Mouse (Mus musculus): ENCODE measurements around the gene 4930563M21Rik.
"Not testable (repeated sequence)": the region's sequence is repeated elsewhere in the genome, so short reads cannot be mapped to it uniquely, and the experiment has no call there.

The 4930563M21Rik gene

DNA sequence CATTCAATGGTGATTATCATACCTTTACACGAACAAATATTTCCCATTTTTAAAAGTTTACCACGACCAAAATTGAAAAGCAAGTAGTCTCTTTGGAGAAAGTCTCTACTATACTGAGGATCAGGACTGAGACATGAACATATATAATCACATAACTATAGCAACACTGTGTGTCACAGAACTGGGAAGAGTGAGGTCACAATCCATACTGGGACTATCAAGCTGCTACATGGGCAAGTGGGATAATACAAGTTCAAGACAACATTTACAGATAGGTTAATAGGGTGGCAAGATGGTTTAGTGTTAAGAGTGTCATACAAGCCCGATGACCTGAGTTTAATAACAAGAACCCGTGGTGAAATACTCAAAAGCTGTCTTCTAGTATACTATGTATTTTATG lies at the start of gene 4930563M21Rik:
TSS of gene 4930563M21Rik (minus strand) at position 101 of the 400 bp plus-strand sequence.
- no peak for DNase-seq (ENCODE audit: low spot score in 2 of 2)

DNA sequence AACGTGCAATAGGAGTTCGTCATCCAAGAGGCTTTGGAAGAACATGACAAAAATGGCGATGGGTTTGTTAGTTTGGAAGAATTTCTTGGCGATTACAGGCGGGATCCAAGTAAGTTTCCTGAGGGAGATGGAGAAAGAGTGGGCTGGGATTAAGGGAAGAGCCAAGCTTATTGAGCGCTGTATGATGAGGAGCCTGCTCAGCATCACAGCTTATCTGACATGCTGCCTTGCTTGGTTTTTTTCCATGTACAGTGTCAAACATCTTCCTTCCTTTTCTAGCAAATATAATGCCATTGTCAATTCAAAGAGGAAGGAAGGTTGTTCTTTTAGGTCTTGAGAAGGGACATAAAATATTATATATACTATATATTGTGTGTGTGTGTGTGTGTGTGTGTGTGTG lies 45.8 kb upstream of the 4930563M21Rik start:
- no peak for DNase-seq (ENCODE audit: low spot score in 2 of 2)

DNA sequence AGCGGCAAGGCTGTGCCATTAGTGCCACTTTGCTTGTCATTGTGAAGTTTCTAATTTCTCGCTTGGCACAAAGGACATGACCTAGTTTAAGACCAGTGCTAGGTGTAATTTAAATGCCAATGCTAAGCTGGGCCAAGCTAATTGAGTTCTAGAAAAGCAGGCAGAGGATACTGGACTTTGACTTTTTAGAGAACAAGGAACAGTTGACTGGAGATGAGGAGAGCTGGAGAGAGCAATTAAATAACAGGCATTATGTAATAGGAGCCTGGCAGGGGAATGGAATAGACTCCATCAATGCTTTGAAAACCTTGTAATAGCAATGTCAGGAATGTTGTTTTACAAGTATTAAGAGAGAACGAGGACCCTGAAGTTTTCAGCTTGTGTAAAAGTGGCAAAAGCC lies 43.4 kb upstream of the 4930563M21Rik start:
- DNase-seq (ENCODE audit: low spot score in 2 of 2): no peak

DNA sequence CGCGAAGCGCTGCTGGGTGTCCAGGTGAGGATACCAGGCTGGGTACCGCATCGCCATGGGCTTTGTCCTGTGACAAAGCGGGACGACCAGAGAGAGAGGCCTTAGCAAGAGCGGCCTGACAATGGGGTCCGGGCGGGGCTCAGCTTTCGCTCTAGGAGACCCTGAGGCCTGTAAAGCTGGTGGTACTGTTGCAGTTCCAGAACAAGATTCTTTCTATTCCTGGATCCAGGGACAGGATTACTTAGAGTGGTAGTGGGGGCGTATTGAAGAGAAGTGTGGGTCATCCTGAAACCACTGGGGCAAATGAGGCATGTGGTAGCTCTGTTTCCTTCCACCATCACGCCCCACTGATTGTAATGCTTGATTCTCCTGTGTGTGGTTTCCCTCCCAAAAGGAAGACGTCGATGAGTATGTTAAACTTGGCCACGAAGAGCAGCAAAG lies 31.9 kb upstream of the 4930563M21Rik start:
- no peak for DNase-seq (ENCODE audit: low spot score in 2 of 2)

DNA sequence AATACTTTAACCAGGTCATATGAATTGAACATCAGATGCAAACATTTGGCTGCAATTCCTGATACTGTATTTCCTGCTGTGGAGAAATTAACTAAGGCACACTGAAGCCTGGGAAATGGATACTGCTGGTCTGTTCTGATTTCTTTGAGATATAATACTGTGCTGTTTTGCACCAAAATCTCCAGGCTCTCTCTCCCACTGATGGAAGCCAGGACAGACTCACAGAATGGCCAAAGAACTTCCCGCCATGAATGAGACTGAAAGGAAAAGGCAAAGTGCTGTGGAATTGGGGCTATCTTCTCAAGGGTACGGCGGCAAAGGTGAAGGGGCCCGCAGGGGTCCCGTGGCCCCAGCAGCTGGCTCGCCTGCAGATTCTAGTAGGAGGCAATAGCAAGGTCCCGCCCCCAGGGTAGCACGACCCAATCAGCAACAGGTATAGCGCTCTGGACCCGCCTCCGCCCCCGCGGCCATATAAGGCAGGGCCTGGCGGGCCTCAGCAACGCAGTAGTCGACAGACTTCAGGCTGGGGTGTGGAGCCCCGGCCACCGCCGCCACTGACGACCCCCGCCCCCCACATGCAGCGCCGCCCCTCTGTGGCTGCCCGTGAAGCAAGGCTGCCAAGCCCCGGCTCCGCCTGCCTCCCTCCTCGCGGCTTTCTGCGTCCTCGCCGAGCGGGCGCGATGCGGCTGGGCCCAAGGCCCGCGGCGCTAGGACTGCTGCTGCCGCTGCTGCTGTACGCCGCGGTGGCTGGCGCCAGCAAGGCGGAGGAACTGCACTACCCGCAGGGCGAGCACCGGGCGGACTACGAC lies 31.2 kb upstream of the 4930563M21Rik start, which contains the start of gene Rcn2:
TSS of gene Rcn2 (plus strand) at position 474 of the 809 bp plus-strand sequence.
- peak; percentile 86 to 96 for DNase-seq (ENCODE audit: low spot score in 2 of 2)

DNA sequence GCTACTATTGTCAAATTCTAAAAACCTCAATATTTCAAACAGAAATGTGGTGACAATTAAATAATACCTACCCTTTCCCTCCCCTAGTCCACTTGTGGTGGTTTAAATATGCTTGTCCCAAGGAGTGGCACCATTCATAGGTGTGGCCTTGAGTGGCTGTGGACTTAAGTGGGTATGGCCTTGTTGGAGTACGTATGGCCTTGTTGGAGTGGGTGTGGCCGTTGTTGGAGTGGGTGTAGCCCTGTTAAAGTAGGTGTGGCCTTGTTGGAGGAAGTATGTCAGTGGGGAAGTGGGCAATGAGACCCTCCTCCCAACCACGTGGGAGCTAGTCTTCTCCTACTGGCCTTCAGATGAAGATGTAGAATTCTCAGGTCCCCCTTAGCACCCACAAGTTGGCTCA lies 21.9 kb upstream of the 4930563M21Rik start:
- DNase-seq (ENCODE audit: low spot score in 2 of 2): no peak

DNA sequence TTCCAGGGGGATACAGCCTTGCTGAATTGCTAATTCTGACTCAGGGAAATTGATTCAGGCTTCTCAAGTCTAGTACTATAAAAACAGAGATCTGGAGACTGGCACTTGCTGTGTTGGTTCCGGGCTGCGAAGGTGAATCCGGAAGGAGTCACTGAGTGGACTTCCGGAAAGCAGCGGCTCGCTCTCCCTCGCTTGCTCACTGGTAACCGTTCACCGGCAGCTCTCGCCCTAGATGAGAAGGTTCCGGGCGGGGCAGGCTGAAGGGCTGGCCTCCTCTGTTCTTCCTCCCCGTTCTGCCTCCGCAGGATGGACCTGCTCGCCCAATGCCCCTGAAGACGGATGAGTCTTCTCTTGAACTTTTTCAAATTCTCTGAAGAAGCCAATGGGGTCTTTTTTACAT lies 16.9 kb upstream of the 4930563M21Rik start:
- DNase-seq (ENCODE audit: low spot score in 2 of 2): no peak

DNA sequence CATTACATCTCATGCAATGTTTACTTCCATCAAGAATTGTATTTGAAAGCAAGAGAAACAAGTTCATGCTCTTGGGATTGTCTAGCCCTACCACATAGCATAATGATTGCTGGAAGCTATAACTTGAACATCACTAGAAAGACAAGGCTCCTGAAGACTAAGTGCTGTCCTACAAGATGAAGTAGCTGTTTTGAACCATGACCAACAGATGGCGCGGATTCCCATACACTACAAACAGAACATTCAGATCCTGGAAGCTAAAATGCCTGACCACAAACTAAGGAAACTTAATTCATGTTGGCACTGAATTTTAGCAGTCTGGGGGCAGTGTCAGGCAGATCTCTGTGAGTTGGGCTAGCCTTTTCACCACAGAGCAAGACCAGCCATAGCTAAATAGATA lies 14.4 kb upstream of the 4930563M21Rik start:
- no peak for DNase-seq (ENCODE audit: low spot score in 2 of 2)

DNA sequence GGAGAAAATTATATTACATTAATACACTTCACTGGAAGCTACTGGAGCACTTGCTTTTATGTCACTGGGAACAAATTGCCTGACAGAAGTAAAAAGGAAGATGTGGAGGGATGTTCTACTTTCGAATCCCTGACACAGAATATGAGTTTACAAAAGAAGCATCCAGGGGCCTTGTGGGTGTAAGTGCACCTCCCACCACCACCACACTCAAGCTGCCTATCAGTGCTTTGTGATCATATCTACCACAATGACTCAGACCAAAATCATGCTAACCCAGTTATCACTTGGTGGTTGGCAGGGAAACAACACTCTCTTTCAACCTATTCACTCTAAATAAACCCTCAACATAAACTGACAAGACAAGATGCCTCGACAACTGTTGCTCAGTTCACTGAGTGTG lies 5.7 kb downstream of the 4930563M21Rik start:
- not testable (repeated sequence) for DNase-seq (ENCODE audit: low spot score in 2 of 2)

DNA sequence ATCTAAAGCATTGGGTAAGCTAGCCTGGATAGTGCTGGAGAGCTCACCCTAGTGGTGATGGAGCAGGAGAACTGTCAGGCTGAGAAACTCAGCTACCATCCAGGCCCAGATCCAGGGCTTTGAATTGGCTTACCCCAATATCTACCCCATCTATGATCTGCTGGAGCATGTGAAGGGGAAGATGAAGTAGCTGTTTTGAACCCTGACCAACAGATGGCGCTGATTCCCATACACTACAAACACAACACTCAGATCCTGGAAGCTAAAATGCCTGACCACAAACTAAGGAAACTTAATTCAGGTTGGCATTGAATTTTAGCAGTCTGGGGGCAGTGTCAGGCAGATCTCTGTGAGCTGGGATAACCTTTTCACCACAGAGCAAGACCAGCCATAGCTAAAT lies 63.5 kb downstream of the 4930563M21Rik start:
- DNase-seq (ENCODE audit: low spot score in 2 of 2): peak in 1 of 2 experiments; percentile 19

DNA sequence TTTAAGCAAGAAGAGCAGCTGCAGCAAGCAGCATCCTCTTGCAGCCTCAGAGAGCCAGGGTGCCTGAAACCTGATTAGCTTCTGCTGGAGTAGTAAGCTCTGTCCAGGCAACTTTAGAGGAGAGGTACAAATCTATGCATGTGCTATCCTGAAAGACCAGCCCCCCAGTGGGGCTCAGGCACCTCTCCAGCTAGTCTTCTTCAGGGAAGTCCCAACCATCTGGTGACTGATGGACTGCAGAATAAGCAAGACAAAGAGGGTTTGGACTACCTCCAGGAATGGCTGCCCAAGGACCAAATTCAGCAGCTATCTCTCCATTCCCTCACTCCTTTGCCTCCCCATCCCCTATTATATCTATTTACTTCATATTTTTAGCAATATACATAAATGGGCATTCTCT lies 69.0 kb downstream of the 4930563M21Rik start:
- DNase-seq (ENCODE audit: low spot score in 2 of 2): no peak

DNA sequence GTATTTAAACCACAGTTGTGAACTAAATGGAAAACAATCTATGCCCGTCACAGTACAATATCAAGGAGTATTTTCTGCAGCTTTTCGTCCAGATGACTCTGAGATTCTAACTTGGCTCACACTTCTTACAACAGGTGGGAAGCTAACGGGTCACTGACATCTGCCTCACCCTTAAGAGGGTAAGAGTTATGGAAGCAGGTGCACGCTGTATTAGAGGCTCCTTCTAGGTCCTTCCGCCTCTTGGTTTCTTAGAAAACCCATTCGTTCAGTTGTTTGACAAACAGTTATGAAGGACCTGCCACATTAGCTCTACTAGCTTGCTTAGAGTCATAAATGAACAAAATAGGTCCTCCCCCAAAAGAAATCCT lies 71.7 kb downstream of the 4930563M21Rik start:
- no peak for DNase-seq (ENCODE audit: low spot score in 2 of 2)

DNA sequence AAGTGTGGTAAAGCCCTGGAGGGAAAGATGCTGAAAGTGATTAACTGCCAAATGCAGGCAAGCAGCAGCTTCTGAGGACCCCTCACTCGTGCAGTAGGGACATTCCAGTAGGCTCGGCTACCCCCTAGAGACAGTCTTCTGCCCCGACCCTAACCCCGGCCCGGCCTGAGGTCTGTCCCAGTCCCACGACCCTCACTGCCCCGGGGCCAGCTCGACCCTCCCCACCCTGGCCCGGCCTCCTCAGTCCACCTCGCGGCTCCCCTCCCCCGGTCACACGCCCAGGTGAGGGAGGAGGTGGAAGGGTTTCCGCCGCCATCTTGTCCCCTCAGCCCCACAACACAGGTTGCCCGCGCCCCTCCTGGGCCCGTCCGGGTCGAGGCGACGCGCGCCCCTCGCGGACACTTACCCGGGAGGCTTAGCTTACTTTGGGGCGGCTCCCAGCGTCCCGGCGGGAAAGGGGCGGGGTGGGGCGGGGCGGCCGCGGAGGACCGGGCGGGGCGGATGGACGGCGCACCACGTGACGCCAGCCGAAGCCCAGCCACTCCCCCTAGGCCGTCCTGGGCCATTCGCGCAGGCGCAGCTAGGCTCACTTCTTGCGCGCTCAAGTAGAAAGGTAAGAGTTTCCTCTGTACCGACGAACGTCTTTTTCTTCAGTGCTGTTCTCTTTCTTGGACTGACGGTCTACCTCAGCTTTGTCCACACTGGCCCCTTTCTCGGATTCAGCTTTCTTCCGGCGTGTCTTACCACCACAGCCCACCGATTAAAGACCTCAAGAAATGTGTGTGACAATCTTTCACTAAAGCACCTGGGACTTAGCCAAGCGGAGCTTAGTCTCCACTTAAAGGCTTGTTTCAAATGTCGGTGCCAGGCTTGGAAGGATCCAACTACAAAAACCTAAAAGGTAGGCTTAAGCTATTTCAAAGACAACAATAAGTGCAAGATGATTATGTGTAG lies 72.4 kb downstream of the 4930563M21Rik start, which contains the start of gene Scaper:
TSS of gene Scaper (minus strand) at position 456 of the 954 bp plus-strand sequence.
- DNase-seq (ENCODE audit: low spot score in 2 of 2): peak; percentile 46 to 81

DNA sequence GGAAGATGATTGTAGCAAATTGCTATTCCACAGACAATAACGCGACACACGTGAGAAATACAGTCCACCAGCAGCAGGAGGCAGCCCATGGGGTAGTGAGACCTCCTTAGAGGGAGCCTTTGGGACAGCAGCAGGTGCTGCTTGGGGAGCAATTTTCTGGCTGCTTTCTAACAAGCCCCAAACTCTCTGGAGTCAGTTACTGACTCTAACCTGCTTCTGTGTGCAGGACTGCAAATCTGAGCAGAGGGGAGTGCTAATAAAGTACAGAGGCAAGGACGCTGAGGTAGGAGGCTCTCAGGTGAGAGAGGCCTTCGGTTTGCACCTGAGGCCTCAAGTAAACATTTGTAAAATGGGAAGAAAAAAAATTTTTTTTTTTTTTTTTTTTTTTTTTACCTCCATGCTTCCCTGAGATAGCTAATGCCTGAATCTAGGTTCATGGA lies 73.1 kb downstream of the 4930563M21Rik start:
- no peak for DNase-seq (ENCODE audit: low spot score in 2 of 2)

DNA sequence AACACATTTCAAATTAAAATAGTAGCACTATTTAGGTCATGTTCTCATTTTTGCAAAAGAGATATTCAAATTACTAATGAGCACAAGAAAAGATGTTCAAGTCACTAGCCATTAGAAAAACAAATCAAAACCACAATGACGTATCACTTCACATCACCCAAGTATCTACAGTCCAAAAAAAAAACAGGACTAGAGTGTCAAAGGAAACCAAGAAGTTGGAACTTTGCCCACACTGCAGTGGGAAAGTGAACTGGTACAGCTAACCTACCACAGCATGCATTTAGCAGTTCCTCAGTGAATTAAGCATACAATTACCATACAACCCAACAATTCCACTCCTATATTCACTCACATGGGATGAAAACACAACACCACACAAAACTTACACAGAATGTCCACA lies 77.9 kb downstream of the 4930563M21Rik start:
- no peak for DNase-seq (ENCODE audit: low spot score in 2 of 2)

DNA sequence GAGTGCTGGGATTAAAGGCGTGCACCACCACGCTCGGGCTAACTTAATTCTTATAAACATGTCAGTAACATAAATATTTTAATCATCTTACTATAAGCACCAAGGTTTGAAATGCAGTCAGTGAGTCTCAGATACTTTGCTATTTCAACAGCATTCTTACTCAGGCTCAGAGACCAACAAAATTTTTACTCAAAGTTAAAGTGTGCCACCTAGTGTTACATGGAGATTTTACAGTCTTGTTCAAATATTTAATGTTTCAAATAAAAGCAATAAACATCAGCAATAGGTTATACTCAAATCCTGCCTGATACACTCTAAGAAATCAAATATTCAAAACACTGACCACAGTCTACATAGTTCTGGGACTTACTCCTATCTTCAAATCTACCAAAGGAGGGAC lies 91.8 kb downstream of the 4930563M21Rik start:
- DNase-seq (ENCODE audit: low spot score in 2 of 2): no peak

DNA sequence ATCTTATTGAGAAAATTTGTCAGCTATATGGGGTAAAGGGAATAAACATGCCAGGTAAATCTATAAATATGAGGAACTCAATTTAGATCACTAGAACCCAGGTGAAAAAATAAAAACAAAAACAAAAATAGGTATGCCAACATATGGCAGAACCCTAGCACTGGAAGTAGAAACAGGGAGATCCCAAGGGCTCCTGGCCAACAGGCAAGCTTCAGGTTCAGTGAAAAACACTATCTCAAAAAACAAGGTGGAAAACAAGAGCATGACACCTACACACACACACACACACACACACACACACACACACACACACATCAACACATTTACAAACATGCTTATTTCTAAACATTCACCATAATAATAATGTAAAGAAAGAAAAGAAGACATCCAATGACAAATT lies 93.6 kb downstream of the 4930563M21Rik start:
- DNase-seq (ENCODE audit: low spot score in 2 of 2): no peak

All from left cerebral cortex, adult 9 months (tissue).